Mouse (Mus musculus) forebrain, embryonic 15.5 days (tissue): ENCODE data around the gene Alkbh4. TPM values are rescaled to one million over a fixed set of nuclear protein-coding genes. Genes with fewer than 3 reads are reported as not detected.

Experiments
- microRNA-seq: library from miRNA; unstranded; fragments of <30 nt; microRNA quantifications from one replicate; pipeline ENCODE4, GENCODE M21; 2016
- polyA plus RNA-seq: library from polyadenylated mRNA; unstranded; fragments of >200 nt; fragmentation: Nextera tagmentation; extraction: Ambion mirVana; gene quantifications from 2 replicates; pipeline ENCODE4 v1.2.1, GENCODE M21; 2015

The Alkbh4 gene
- polyA plus RNA-seq, 1 experiment from 2014 or later: 19.5 TPM

Small RNA genes within 50 kb of the gene (microRNA-seq; reads per million reads assigned to microRNA genes)
- gene Mir7035: not detected

Other genes starting within 250 kb of the Alkbh4 start
- gene Hspb1, start 248.2 kb upstream of the Alkbh4 start, polyA plus RNA-seq: 6.2 and 6.5 TPM in 2 replicates
- gene Ywhag, start 201.5 kb upstream of the Alkbh4 start, polyA plus RNA-seq: 664 and 720 TPM in 2 replicates
- 0.87 and 1.2 TPM in 2 replicates for gene Ssc4d, start 161.6 kb upstream of the Alkbh4 start, polyA plus RNA-seq
- not detected in 2 replicates for gene Zp3, start 156.0 kb upstream of the Alkbh4 start, polyA plus RNA-seq
- 26.6 and 27.6 TPM in 2 replicates for gene Dtx2, start 141.3 kb upstream of the Alkbh4 start, polyA plus RNA-seq
- gene Upk3b, start 97.7 kb upstream of the Alkbh4 start, polyA plus RNA-seq: not detected in 2 replicates
- gene Upk3bl, start 81.7 kb upstream of the Alkbh4 start, polyA plus RNA-seq: not detected in 2 replicates
- gene Rasa4, start 52.2 kb upstream of the Alkbh4 start, polyA plus RNA-seq: 6.0 and 6.3 TPM in 2 replicates
- 230 and 234 TPM in 2 replicates for gene Polr2j, start 19.5 kb upstream of the Alkbh4 start, polyA plus RNA-seq
- gene Lrwd1, start 72 bp upstream of the Alkbh4 start, polyA plus RNA-seq: 36.8 and 36.9 TPM in 2 replicates
- gene Orai2, start 34.6 kb downstream of the Alkbh4 start, polyA plus RNA-seq: 35.0 and 39.1 TPM in 2 replicates
- 58.5 and 65.9 TPM in 2 replicates for gene Prkrip1, start 62.8 kb downstream of the Alkbh4 start, polyA plus RNA-seq
- gene Sh2b2, start 110.4 kb downstream of the Alkbh4 start, polyA plus RNA-seq: 29.0 and 30.0 TPM in 2 replicates